Mouse (Mus musculus) stomach, embryonic 15.5 days (tissue): ENCODE measurements around the gene Naa16. TPM values are rescaled to one million over a fixed set of nuclear protein-coding genes. Genes with fewer than 3 reads are reported as not detected.
"Not testable (repeated sequence)": the region's sequence is repeated elsewhere in the genome, so short reads cannot be mapped to it uniquely, and the experiment has no call there.

Source experiments
- ATAC-seq: fragments of 200-750 bp; cut with Nextera tagmentation; 2 replicates; pipeline ENCODE4 v1.8.0; 2017; ENCODE audit warnings: low read depth, moderate number of reproducible peaks, moderate TSS enrichment; ENCODE audit not compliant: insufficient read depth, low FRiP score
- H3K27ac ChIP-seq: fragments of 300-500 bp; sonication (generic); 2 replicates; pipeline ENCODE4 v1.5.1; 2015; ENCODE audit warnings: mild to moderate bottlenecking, inconsistent platforms
- H3K27me3 ChIP-seq: fragments of 300-500 bp; sonication (generic); replicated peaks from 2 replicates; pipeline ENCODE4 v1.6.1; 2015; ENCODE audit warnings: inconsistent platforms
- H3K36me3 ChIP-seq: fragments of 300-500 bp; sonication (generic); 2 replicates; pipeline ENCODE4 v1.6.1; 2015; ENCODE audit warnings: inconsistent platforms
- H3K4me1 ChIP-seq: fragments of 300-500 bp; sonication (generic); 2 replicates; pipeline ENCODE4 v1.6.1; 2015; ENCODE audit warnings: inconsistent platforms
- H3K4me2 ChIP-seq: fragments of 300-500 bp; sonication (generic); 2 replicates; pipeline ENCODE4 v1.6.1; 2015; ENCODE audit warnings: mild to moderate bottlenecking, inconsistent platforms
- H3K4me3 ChIP-seq: fragments of 300-500 bp; sonication (generic); replicated peaks from 2 replicates; pipeline ENCODE4 v1.5.1; 2015; ENCODE audit warnings: inconsistent platforms
- H3K9ac ChIP-seq: fragments of 300-500 bp; sonication (generic); 2 replicates; pipeline ENCODE4 v1.6.1; 2015; ENCODE audit warnings: inconsistent platforms
- H3K9me3 ChIP-seq: fragments of 300-500 bp; sonication (generic); 2 replicates; pipeline ENCODE4 v1.6.1; 2016; ENCODE audit warnings: inconsistent platforms
- WGBS: fragments of 180-500 bp; shearing (Covaris S2); methylation state at CpG from one replicate; pipeline ENCODE4 v1.1.7; 2015; 5-methylcytosine and 5-hydroxymethylcytosine counted together
- polyA plus RNA-seq: library from polyadenylated mRNA; unstranded; fragments of >200 nt; fragmentation: Nextera tagmentation; extraction: Ambion mirVana; gene quantifications from 2 replicates; pipeline ENCODE4 v1.2.1, GENCODE M21; 2015

Naa16 gene
- polyA plus RNA-seq: 39.4 and 41.5 TPM in 2 replicates

DNA sequence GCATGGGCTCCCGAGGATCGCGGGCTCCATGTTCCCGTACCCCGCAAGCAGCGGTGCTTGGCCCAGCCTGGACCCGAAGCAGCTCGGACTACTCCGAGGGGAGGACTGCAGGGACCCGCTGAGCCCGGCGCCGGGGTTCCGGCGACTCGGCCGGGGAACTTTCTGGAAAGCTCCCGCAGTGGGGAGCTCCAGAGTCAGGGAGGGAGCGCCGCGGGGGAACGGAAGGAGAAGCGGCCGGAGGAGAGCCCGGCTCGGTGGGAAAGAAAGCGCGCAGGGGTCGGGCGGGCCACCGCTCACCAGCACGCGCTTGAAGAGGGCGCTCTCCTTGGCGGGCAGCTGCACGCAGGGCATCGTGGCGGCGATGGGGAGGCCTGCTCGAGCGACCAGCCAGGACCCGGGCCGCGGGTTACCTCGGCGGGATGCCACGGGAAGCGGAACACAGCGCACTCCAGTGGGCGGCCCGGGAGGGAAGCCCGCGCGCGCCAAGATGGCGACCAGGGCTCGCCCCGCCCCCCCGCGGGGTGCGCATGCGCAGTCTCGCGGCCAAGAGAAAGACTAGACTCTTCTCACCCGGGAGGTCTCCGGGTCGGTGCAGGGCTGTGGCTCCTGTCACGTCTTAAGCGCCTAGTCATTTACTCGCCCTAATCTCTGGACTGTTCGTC is at the start of gene Naa16:
Naa16 (minus strand) TSS at position 514 of the 662 bp plus-strand sequence.
- Histone ChIP-seq H3K9ac (peak within 1 kb of the TSS; percentile 89), H3K9me3 (no peaks in the 10 kb centered on the region), H3K4me1 (peaks cover 6% of the 10 kb centered on the region), H3K4me3 (peak within 1 kb of the TSS; percentile 77), H3K36me3 (peaks cover 4% of the 10 kb centered on the region; the same call in 1 of the 2 replicates), H3K4me2 (peak within 1 kb of the TSS; percentile 83), H3K27me3 (no peaks in the 10 kb centered on the region), H3K27ac (peak within 1 kb of the TSS; percentile 98)
- under 1% methylated on average over 69 of the region's 71 CpGs for WGBS
- ATAC-seq: peak; percentile 95

DNA sequence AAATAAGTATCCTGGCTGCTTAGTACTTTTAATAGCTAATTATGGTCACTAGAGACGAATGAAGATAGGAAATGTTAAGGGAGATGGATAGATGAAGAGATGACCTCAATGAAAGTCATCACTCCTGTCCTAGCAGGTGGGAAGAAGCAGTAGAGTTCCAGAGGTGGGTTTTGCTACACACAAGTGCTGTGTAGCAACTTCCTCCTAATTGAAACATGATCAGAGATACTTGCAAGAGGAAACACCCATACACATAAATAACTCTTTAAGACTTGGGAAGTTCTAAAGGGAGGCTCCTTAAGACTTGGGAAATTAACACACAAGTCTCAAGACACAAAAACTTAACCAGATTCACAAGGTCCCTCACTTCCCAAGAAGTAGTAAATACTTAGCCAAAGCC is 43.5 kb upstream of the Naa16 start:
- H3K9me3 ChIP-seq: no peaks in the 10 kb centered on the region
- H3K36me3 ChIP-seq: no peaks in the 10 kb centered on the region
- no peak for ATAC-seq
- no peak overlapping the region for H3K4me3 ChIP-seq
- no peak overlapping the region for H3K4me2 ChIP-seq
- no peak overlapping the region for H3K27ac ChIP-seq
- H3K9ac ChIP-seq: no peak overlapping the region
- WGBS: 77% methylated on average over 1 of the region's 1 CpGs
- H3K4me1 ChIP-seq: no peaks in the 10 kb centered on the region
- H3K27me3 ChIP-seq: no peaks in the 10 kb centered on the region

DNA sequence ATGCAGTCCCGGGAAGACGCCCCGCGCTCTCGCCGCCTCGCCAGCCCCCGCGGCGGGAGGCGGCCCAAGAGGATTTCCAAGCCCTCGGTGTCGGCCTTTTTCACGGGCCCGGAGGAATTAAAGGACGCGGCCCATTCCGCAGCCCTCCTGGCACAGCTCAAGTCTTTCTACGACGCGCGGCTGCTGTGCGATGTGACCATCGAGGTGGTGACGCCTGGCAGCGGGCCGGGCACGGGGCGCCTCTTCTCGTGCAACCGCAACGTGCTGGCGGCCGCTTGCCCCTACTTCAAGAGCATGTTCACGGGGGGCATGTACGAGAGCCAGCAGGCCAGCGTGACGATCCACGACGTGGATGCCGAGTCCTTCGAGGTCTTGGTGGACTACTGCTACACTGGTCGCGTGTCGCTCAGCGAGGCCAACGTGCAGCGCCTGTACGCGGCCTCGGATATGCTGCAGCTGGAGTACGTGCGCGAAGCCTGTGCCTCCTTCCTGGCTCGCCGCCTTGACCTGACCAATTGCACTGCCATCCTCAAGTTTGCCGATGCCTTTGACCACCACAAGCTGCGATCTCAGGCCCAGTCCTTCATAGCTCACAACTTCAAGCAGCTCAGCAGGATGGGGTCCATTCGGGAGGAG is 36.3 kb upstream of the Naa16 start:
- not testable (repeated sequence) for H3K27me3 ChIP-seq, H3K4me1 ChIP-seq, H3K36me3 ChIP-seq, H3K9ac ChIP-seq, H3K9me3 ChIP-seq
- Histone ChIP-seq H3K27ac (peak overlapping the region; percentile 67), H3K4me2 (peak overlapping the region; percentile 41), H3K4me3 (peak overlapping the region; percentile 42)
- ATAC-seq: peak; percentile 8; the same call in 1 of the 2 replicates
- WGBS: 64% methylated on average over 8 of the region's 59 CpGs

DNA sequence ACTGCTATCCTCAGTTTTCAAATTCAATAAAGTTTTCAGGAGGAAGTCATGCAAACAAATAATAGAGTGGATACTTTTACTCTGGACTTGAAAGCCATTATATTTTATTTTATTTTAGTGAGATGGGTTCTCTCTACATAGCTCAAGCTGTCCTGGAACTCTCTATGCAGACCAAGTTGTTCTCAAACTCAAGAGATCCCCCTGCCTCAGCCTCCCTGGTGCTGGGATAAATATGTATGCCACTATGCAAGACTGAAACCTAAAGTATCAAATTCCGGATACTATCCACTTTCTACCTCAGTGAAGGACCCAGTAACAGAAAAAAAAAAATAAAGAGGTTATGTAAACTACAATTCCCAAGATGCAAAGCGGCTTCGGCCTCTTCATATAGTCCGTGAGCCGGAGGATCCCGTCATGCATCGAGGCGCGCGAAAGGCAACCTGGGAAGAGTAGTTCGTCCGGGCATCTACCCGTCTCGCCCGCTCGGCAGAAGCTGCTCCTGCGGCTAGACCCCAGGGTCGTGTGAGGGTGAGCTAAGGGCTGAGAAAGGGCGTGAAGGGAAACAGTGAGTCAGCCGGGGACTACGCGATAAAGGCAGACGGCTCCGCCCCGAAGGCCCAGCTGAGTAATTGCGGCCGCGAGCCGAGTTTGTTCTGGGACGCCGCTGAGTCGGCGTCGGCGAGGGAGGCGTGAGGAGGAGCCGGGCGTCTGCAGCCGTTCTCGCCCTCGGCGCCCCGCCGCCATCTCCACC is 35.6 kb upstream of the Naa16 start, which contains the start of gene Kbtbd7:
Kbtbd7 (plus strand) TSS at position 533 of the 751 bp plus-strand sequence.
- no peaks in the 10 kb centered on the region for H3K4me1 ChIP-seq

DNA sequence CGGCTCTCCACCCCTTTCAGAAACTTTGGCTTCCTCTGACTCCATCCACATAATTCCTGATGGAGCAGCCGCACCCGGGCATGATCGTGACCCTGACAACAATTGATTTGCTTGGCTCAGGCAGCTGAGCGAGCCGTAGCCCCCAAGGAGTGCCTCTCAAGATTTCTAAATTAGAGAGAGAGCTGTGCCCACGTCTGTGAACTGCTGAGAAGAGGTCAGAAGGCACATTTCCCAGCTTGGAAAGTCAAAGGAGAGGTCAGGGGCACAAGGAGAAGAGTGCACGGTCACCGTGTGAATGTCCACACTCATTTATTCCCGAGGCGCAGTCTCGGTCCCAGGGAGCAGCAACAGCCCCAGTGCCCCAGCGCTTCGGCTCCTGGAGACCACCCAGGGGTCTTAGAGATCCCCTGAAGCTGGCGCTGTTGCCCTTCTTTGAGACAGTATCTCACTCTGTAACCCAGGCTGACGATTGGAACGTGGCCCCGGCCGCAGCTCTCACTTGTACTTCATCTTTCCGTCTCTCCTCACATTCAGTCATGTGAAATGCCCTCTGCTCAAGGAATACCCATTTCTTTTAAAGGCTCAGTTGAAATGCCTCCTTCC is 29.6 kb upstream of the Naa16 start:
- no peak for ATAC-seq
- Histone ChIP-seq H3K27ac (no peak overlapping the region), H3K9me3 (no peaks in the 10 kb centered on the region), H3K9ac (no peak overlapping the region), H3K27me3 (no peaks in the 10 kb centered on the region), H3K36me3 (peaks cover 5% of the 10 kb centered on the region; the same call in 1 of the 2 replicates), H3K4me2 (no peak overlapping the region), H3K4me3 (no peak overlapping the region), H3K4me1 (no peaks in the 10 kb centered on the region)
- 59% methylated on average over 20 of the region's 20 CpGs for WGBS

More for the DNA sequence above, 35.6 kb upstream of the Naa16 start, which contains the start of gene Kbtbd7:
- Histone ChIP-seq H3K4me2 (peak within 1 kb of the TSS; percentile 41), H3K9me3 (no peaks in the 10 kb centered on the region; the same call in 1 of the 2 replicates), H3K9ac (no peak within 1 kb of the TSS), H3K27ac (peak within 1 kb of the TSS; percentile 67), H3K4me3 (peak within 1 kb of the TSS; percentile 42), H3K36me3 (peaks cover 9% of the 10 kb centered on the region; the same call in 1 of the 2 replicates), H3K27me3 (no peaks in the 10 kb centered on the region)
- peak; percentile 99 for ATAC-seq
- under 1% methylated on average over 43 of the region's 44 CpGs for WGBS

DNA sequence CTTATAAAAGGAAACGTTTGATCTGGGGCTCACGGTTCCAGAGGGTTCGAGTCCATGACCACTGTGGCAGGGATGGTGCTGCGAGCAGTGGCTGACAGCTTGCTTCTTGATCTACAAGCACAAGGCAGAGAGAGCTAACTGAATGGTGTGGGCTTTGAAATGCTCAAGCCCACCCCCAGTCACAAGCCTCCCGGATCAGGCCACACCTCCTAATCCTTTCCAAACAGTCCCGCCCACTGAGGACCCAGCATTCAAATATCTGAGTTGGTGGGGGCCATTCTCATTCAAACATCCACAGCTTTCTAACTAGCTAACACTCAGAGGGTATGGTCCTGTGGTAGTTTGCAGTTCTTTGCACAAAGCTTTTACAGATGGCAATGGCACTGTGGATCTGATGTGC is 22.5 kb upstream of the Naa16 start:
- Histone ChIP-seq H3K27me3 (no peaks in the 10 kb centered on the region), H3K27ac (no peak overlapping the region), H3K9me3 (no peaks in the 10 kb centered on the region), H3K4me2 (no peak overlapping the region), H3K9ac (no peak overlapping the region), H3K4me3 (no peak overlapping the region), H3K36me3 (0 out of 2 replicates have a peak, but pooled peaks cover 7% of the 10 kb centered on the region), H3K4me1 (peaks cover 5% of the 10 kb centered on the region; the same call in 1 of the 2 replicates)
- ATAC-seq: no peak
- 86% methylated on average over 6 of the region's 6 CpGs for WGBS

DNA sequence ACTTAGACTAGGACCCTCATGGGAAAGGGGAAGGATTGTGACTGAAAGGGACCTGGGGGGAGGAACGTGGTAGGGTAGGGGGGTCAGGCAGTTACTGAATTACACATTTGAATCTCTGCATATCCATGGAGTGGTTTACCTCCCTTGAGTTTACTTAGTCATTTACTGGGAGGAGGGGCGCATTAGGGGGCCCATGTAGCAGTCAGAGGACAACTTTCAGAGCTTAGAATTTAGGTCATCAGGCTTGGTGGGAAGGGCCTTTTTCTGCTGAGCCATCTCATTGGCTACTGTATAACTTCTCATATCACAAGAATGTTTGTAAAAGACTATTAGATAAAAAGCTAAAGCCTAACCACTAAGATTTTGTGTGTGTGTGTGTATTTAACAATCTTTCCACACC is 20.1 kb upstream of the Naa16 start:
- Histone ChIP-seq H3K4me1 (peaks cover 5% of the 10 kb centered on the region; the same call in 1 of the 2 replicates), H3K27ac (peak overlapping the region; percentile 44; the same call in 1 of the 2 replicates), H3K9me3 (no peaks in the 10 kb centered on the region), H3K36me3 (0 out of 2 replicates have a peak, but pooled peaks cover 7% of the 10 kb centered on the region), H3K4me3 (no peak overlapping the region), H3K4me2 (no peak overlapping the region), H3K9ac (no peak overlapping the region), H3K27me3 (no peaks in the 10 kb centered on the region)
- peak; percentile 90 for ATAC-seq
- WGBS: 75% methylated on average over 2 of the region's 2 CpGs

DNA sequence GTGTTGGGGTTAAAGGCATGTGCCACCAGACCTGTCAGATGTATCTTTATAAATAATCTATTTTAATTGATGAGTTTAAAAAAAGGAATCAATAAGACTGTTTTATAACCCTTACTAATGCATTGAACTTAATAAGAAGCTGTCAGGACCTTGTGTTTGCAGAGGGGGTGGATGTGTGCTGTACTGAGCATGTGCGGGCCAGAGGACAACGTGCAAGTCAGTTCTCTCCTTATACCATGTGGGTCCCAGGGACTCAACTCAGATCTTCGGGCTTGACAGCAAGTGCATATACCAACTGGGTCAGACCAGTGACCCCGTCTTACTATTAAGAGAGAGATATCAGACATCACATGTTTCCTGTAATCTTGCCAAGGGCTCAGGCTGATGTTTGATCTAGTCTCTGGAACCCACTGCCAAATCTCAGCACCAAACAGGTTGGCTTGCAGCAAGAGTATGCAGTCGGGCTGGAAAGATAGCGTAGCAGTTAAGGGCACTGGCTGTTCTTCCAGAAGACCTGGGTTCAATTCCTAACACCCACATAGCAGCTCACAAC is 18.8 kb upstream of the Naa16 start:
- H3K27ac ChIP-seq: no peak overlapping the region
- H3K27me3 ChIP-seq: no peaks in the 10 kb centered on the region
- H3K4me2 ChIP-seq: no peak overlapping the region
- WGBS: 81% methylated on average over 6 of the region's 6 CpGs
- no peaks in the 10 kb centered on the region for H3K9me3 ChIP-seq
- peaks cover 5% of the 10 kb centered on the region; the same call in 1 of the 2 replicates for H3K4me1 ChIP-seq
- 0 out of 2 replicates have a peak, but pooled peaks have one; percentile 38 for ATAC-seq
- no peak overlapping the region for H3K9ac ChIP-seq
- 0 out of 2 replicates have a peak, but pooled peaks cover 7% of the 10 kb centered on the region for H3K36me3 ChIP-seq
- H3K4me3 ChIP-seq: no peak overlapping the region

DNA sequence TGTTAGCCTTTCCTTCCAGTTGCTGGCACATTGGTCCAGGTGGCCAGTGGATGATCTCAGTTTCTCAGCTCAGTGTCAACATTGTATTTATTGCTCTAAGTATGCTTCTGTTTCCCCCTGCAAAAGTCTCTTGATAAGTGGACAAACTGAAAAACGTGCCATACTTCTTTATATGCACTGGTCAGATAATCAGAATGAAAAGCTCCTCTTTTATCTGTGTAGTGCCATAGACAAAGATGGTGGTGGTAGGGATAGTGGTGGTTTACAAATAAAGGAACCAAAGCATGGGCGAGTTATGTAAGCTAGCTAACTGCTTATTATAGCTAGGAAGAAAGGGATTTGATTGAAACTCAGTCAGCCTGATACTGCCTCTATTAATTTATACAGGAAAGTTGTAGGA is 17.1 kb upstream of the Naa16 start:
- Histone ChIP-seq H3K36me3 (0 out of 2 replicates have a peak, but pooled peaks cover 8% of the 10 kb centered on the region), H3K27ac (no peak overlapping the region), H3K4me3 (no peak overlapping the region), H3K9ac (no peak overlapping the region), H3K4me2 (no peak overlapping the region), H3K27me3 (no peaks in the 10 kb centered on the region), H3K4me1 (peaks cover 5% of the 10 kb centered on the region; the same call in 1 of the 2 replicates), H3K9me3 (no peaks in the 10 kb centered on the region)
- WGBS: 63% methylated on average over 2 of the region's 2 CpGs
- no peak for ATAC-seq

DNA sequence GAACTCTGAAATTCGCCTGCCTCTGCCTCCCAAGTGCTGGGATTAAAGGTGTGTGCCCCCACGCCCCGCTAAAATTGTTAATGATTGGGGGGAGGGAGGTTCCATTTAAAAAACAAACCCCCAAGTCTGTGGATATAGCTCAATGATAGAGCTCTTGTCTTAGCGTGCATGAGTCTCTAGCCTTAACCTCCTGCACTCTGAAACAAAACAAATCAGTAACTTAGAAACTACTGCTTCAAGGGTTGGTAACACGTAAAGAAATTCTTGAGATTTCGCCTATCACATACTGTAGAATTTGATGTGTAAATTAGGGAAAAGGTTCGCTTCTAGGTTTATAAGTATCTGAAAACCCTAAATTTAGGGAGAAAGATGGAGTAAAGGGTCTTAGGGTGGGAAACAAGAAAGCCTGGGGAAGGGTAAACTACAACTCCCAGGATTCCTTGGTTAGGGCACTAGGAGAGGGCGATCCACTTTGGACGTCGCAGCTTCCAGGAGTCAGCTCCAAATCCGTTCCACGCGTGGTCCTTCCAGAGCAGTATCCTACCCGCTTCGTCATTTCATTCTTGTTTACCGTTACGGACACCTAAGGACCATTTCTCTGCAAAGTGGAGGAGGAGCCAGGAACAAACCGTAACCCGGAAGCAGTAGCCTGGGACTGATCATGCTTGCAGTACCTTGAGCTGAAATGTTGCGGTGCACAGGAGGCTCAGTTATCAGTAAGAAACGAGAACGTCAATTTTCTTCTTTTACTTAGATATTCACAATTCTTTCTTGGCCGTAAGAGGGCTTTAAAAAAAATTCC is 6.9 kb upstream of the Naa16 start, which contains the start of gene Mtrf1:
Mtrf1 (plus strand) TSS at position 452 of the 802 bp plus-strand sequence.
- Histone ChIP-seq H3K4me3 (peak within 1 kb of the TSS; percentile 70), H3K9ac (peak within 1 kb of the TSS; percentile 48; the same call in 1 of the 2 replicates), H3K4me2 (peak within 1 kb of the TSS; percentile 62), H3K4me1 (no peaks in the 10 kb centered on the region), H3K36me3 (peaks cover 3% of the 10 kb centered on the region; the same call in 1 of the 2 replicates), H3K9me3 (no peaks in the 10 kb centered on the region), H3K27me3 (no peaks in the 10 kb centered on the region), H3K27ac (peak within 1 kb of the TSS; percentile 91)
- 16% methylated on average over 23 of the region's 23 CpGs for WGBS
- peak; percentile 86 for ATAC-seq
